Mouse (Mus musculus) intestine, embryonic 15.5 days (tissue): Measurements from ENCODE around the gene Ripor3. TPM values are rescaled to one million over a fixed set of nuclear protein-coding genes. Genes with fewer than 3 reads are reported as not detected.
"Not testable (repeated sequence)": the region's sequence is repeated elsewhere in the genome, so short reads cannot be mapped to it uniquely, and the experiment has no call there.

Experiments
- ATAC-seq: fragments of 200-750 bp; cut with Nextera tagmentation; 2 replicates; pipeline ENCODE4 v1.8.0; 2017; ENCODE audit warnings: moderate TSS enrichment, moderate library complexity
- H3K27ac ChIP-seq: fragments of 300-500 bp; sonication (generic); 2 replicates; pipeline ENCODE4 v1.5.1; 2015; ENCODE audit warnings: mild to moderate bottlenecking, inconsistent platforms
- H3K27me3 ChIP-seq: fragments of 300-500 bp; sonication (generic); replicated peaks from 2 replicates; pipeline ENCODE4 v1.6.1; 2015; ENCODE audit warnings: inconsistent platforms
- H3K36me3 ChIP-seq: fragments of 300-500 bp; sonication (generic); 2 replicates; pipeline ENCODE4 v1.6.1; 2015; ENCODE audit warnings: inconsistent platforms
- H3K4me1 ChIP-seq: fragments of 300-500 bp; sonication (generic); replicated peaks from 2 replicates; pipeline ENCODE4 v1.6.1; 2015; ENCODE audit warnings: inconsistent platforms
- H3K4me2 ChIP-seq: fragments of 300-500 bp; sonication (generic); replicated peaks from 2 replicates; pipeline ENCODE4 v1.6.1; 2015; ENCODE audit warnings: mild to moderate bottlenecking, inconsistent platforms
- H3K4me3 ChIP-seq: fragments of 300-500 bp; sonication (generic); replicated peaks from 2 replicates; pipeline ENCODE4 v1.5.1; 2015; ENCODE audit warnings: inconsistent platforms
- H3K9ac ChIP-seq: fragments of 300-500 bp; sonication (generic); 2 replicates; pipeline ENCODE4 v1.6.1; 2015; ENCODE audit warnings: inconsistent platforms
- H3K9me3 ChIP-seq: fragments of 300-500 bp; sonication (generic); 2 replicates; pipeline ENCODE4 v1.6.1; 2016; ENCODE audit warnings: inconsistent platforms
- WGBS: fragments of 180-500 bp; shearing (Covaris S2); methylation state at CpG from one replicate; pipeline ENCODE4 v1.1.7; 2015; 5-methylcytosine and 5-hydroxymethylcytosine counted together
- polyA plus RNA-seq: library from polyadenylated mRNA; unstranded; fragments of >200 nt; fragmentation: Nextera tagmentation; extraction: Ambion mirVana; gene quantifications from 2 replicates; pipeline ENCODE4 v1.2.1, GENCODE M21; 2015

Ripor3 gene
- 3.7 and 4.2 TPM in 2 replicates for polyA plus RNA-seq

DNA sequence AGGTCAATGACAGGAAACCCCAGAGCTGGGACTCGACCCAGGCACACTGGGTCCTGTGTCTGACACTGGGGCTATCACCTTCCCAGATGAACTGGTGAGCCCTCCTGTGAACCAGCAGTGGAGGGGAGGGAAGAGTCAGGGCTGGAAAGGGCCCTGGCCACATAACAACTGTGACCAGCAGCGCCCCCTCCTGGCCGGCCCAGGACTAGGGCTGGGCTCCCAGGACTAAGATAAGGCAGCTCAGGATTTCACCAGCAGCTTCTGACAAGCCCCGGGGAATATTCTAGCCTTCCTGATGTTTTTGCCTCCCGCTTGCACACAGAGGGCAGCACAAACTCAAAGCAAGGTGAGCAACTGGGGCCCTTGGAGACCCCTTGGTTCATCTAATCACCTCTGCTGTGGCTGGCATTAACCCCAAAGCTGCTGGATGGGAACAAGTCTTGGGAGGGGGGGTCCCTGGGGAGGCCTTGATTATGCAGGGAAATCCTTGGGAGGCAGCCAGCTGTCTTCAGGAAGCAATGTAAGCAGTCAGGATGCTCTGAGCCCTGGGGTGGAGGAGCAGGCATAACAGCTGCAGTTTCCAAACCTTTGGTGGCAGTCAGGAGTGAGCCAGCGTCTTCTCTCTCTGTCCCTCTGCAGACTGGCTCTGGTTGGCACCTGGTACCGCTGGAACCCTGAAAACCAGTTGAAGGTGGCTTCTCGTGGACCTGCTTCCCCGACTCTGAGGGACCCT is at the start of gene Ripor3:
Ripor3 (minus strand) TSS at position 683 of the 733 bp plus-strand sequence.
- no peaks in the 10 kb centered on the region for H3K27me3 ChIP-seq
- no peaks in the 10 kb centered on the region for H3K9me3 ChIP-seq
- no peak for ATAC-seq
- no peaks in the 10 kb centered on the region for H3K36me3 ChIP-seq
- peak within 1 kb of the TSS; percentile 49 for H3K27ac ChIP-seq
- no peak within 1 kb of the TSS for H3K4me3 ChIP-seq
- WGBS, result 35% methylated on average over 9 of the region's 9 CpGs
- H3K4me1 ChIP-seq, result peaks cover 45% of the 10 kb centered on the region
- H3K4me2 ChIP-seq, result no peak within 1 kb of the TSS
- H3K9ac ChIP-seq, result no peak within 1 kb of the TSS

DNA sequence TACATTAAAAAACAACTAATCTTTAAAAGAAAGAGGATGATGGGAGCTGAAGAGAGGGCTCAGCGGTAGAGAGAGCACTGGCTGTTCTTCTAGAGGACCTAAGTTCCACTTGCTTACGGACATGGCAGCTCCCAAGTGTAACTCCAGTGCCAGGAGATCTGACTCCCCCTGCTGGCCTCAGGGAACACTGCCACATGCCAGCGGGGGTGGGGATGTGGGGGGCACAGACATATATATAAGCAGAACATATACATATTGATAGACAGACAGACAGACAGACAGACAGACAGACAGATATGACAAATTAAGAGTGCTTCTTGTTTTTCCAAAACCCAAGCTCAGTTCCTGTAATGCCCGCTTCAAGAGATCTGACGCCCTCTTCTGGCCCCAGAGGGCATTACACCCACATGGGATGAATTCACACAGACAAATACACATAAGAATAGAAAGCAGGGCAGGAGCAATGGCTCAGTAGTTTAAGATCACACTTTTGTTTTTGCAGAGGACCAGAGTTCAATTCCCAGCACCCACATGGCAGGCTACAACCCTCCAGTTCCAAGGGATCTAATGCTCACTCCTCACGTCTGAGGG is 48.9 kb upstream of the Ripor3 start:
- no peak for ATAC-seq
- Histone ChIP-seq H3K4me2 (no peak overlapping the region), H3K4me1 (peaks cover 13% of the 10 kb centered on the region), H3K27ac (no peak overlapping the region), H3K27me3 (no peaks in the 10 kb centered on the region), H3K9me3 (no peaks in the 10 kb centered on the region), H3K4me3 (no peak overlapping the region), H3K36me3 (no peaks in the 10 kb centered on the region), H3K9ac (no peak overlapping the region)
- whole genome bisulfite sequencing, result 72% methylated on average over 6 of the region's 6 CpGs

DNA sequence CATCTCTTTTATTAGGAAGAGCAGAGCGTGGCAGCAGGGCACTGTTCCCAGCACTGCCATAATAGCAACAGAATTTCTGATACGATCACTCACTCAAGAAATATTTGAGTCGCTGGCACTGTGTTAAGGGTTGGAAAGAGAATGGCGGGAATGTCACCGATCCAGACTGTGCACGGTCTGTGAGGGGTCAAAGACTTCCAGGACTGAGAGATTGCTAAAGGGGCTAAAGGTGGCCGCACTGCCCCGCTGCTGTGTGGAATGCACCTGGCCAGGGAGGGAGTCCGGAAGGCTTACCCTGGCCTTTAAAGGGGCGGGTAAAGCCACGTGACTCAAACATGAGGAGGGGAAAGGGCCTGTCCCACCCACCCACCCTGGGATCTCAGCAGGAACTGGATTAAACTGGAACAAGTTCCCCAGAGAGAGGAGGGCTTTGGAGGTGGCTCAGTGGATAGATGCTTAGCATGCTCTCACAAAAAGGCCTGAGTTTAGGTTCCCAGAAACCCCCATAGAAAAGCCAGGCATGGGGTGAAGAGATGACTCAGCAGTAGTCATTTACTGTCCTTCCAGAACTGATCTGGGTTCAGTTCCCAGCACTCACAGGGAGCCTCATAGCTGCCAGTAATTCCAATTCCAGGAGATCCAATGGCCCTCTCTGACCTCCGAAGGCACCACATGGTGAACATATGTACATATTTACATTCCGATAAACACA is 48.2 kb upstream of the Ripor3 start:
- peak; percentile 48; the same call in 1 of the 2 replicates for ATAC-seq
- Histone ChIP-seq H3K4me2 (no peak overlapping the region), H3K36me3 (no peaks in the 10 kb centered on the region), H3K4me3 (no peak overlapping the region), H3K27ac (no peak overlapping the region), H3K27me3 (no peaks in the 10 kb centered on the region), H3K9me3 (no peaks in the 10 kb centered on the region), H3K9ac (no peak overlapping the region), H3K4me1 (peaks cover 13% of the 10 kb centered on the region)
- WGBS, result 40% methylated on average over 13 of the region's 13 CpGs

DNA sequence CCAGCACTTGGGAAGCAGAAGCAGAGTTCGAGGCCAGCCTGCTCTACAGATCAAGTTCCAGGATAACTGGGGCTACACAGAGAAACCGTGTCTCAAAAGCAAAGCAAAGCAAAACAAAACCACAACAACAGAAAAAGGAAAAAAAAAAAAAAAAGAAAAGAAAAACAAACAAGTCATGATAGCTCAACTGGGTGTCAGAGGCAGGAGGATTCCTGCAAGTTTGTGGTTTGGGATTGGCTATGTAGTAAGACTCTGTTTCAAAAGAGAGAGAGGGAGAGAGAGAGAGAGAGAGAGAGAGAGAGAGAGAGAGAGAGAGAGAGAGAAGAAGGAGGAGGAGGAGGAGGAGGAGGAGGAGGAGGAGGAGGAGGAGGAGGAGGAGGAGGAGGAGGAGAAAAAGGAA is 47.5 kb upstream of the Ripor3 start:
- H3K27ac ChIP-seq, H3K27me3 ChIP-seq, H3K9me3 ChIP-seq, H3K4me3 ChIP-seq, H3K36me3 ChIP-seq, ATAC-seq, H3K9ac ChIP-seq, H3K4me2 ChIP-seq: not testable (repeated sequence)
- peaks cover 13% of the 10 kb centered on the region for H3K4me1 ChIP-seq
- 80% methylated on average over 2 of the region's 2 CpGs for WGBS

DNA sequence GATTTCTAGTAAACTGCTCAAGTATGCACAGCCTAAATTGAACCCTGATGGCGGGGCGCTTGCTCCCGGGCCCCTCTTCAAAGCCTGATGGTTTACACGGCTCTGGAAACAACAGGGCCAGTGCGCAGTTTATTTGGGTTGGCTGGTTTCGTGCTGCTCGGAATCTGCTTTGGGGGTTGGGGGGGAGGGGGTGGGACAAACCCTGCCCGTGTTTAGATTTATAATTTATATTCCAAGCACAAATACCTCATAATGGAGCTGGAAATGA is 46.2 kb upstream of the Ripor3 start:
- 25% methylated on average over 8 of the region's 8 CpGs for WGBS
- H3K36me3 ChIP-seq, result no peaks in the 10 kb centered on the region
- peaks cover 16% of the 10 kb centered on the region for H3K4me1 ChIP-seq
- no peak overlapping the region for H3K4me3 ChIP-seq
- no peak for ATAC-seq
- H3K27ac ChIP-seq, result peak overlapping the region; percentile 58; the same call in 1 of the 2 replicates
- no peaks in the 10 kb centered on the region for H3K9me3 ChIP-seq
- H3K9ac ChIP-seq, result no peak overlapping the region
- H3K4me2 ChIP-seq, result no peak overlapping the region
- H3K27me3 ChIP-seq, result no peaks in the 10 kb centered on the region

DNA sequence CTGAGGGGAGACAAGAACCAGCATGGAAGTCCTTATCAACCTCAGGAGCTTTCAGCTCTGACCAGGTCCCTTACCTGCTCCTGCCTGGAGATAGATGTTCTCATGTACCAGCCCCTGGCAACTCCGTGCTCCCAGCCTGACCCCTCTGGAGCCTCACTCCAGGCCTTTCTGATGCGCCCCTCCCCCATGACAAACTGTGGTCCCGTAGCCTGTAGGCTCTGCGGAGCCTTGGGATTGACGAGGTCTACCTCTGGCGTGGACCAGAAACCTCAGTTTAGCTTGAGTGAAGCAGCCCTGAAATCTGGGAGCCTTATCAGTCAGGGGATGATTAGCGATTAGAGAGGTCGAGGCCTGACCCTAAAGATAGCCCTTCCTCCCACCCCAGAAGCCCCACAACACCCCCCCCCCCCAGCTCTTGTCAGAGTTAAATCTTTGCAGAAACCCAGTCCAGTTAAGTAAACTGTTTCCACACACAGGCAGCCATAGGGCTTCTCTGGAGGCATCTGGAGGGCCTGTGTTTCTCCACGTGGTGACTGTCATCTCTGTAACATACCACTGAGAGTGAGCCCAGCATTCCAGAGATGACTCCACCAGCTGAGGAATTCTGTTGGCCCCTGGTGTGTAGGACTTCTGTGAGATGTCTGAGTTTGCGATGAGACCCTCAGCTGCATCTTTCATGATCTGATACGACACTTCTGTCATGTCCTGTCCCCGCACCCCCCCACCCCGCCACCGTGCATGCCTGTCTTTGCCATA is 45.7 kb upstream of the Ripor3 start:
- ATAC-seq, result no peak
- Histone ChIP-seq H3K9ac (no peak overlapping the region), H3K36me3 (no peaks in the 10 kb centered on the region), H3K4me2 (no peak overlapping the region), H3K9me3 (no peaks in the 10 kb centered on the region), H3K4me1 (peaks cover 16% of the 10 kb centered on the region), H3K4me3 (no peak overlapping the region), H3K27me3 (no peaks in the 10 kb centered on the region), H3K27ac (peak overlapping the region; percentile 58; the same call in 1 of the 2 replicates)
- 29% methylated on average over 14 of the region's 14 CpGs for WGBS

DNA sequence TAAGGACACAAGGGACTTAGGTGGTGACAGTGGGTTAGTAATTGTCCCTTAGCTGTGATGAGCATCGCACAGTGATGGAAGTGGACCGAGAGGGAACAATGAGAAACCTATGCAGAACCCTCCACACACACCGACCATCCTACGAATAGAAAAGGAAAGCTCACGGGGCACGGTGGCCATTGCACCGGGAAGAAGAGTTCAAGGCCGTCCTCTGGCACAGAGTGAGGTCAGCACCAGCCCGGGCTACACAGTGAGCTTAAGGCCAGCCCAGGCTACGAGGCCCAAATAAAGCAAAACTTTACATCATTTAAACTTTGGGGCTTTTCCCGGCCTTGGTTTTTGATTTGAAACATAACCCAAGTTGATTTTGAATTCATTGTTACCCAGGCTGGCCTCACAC is 43.7 kb upstream of the Ripor3 start:
- Histone ChIP-seq H3K27ac (no peak overlapping the region), H3K9ac (no peak overlapping the region), H3K36me3 (no peaks in the 10 kb centered on the region), H3K4me3 (no peak overlapping the region), H3K9me3 (no peaks in the 10 kb centered on the region), H3K4me2 (no peak overlapping the region), H3K4me1 (peaks cover 27% of the 10 kb centered on the region), H3K27me3 (no peaks in the 10 kb centered on the region)
- ATAC-seq, result no peak
- WGBS, result 88% methylated on average over 11 of the region's 11 CpGs

DNA sequence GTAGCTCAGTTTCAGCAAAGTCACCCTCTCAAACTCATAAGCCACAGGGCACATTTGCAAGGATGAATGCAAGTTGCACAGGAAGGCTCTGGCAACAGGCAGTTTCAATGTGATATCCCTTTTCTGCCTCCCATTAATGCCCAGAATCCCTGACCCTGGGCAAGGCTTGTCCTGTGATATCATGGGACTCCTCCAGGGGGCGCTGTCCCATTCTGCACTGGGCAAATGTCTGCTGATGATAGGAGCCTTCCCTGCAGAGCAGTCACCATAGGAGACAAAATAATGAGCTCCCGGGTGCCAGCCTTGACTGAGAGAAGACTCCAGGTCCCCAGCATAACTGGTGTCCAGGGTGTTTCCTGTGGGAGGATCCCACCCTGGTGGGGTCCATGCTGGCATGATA is 42.3 kb upstream of the Ripor3 start:
- no peak overlapping the region for H3K4me2 ChIP-seq
- H3K4me1 ChIP-seq, result peaks cover 31% of the 10 kb centered on the region
- H3K9ac ChIP-seq, result no peak overlapping the region
- WGBS, result 22% methylated on average over 2 of the region's 2 CpGs
- H3K27me3 ChIP-seq, result no peaks in the 10 kb centered on the region
- no peak for ATAC-seq
- no peak overlapping the region for H3K4me3 ChIP-seq
- H3K36me3 ChIP-seq, result no peaks in the 10 kb centered on the region
- H3K27ac ChIP-seq, result no peak overlapping the region
- H3K9me3 ChIP-seq, result no peaks in the 10 kb centered on the region

DNA sequence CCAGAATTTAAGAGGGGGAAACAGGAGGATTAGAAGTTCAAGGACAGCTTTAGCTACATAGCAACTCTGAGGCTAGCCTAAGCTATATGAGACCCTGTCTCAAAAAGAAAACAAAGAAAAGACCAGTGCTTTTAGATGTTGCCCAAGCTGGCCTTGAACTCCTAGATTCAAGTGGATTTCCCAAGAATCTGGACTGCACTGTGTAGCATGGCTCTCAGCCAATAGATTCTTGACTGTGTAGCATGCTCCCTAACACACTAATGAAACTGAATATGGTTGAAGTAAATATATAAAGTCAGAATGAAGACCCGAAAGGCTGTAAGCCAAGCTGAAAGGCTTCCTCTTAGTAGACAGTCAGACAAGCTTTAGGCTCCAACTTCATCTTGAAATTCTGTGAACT is 41.7 kb upstream of the Ripor3 start:
- no peak overlapping the region for H3K4me3 ChIP-seq
- H3K36me3 ChIP-seq, result no peaks in the 10 kb centered on the region
- H3K27ac ChIP-seq, result no peak overlapping the region
- no peak overlapping the region for H3K9ac ChIP-seq
- H3K27me3 ChIP-seq, result no peaks in the 10 kb centered on the region
- ATAC-seq, result no peak
- no peaks in the 10 kb centered on the region for H3K9me3 ChIP-seq
- WGBS, result 66% methylated on average over 1 of the region's 1 CpGs
- peaks cover 36% of the 10 kb centered on the region for H3K4me1 ChIP-seq
- no peak overlapping the region for H3K4me2 ChIP-seq

DNA sequence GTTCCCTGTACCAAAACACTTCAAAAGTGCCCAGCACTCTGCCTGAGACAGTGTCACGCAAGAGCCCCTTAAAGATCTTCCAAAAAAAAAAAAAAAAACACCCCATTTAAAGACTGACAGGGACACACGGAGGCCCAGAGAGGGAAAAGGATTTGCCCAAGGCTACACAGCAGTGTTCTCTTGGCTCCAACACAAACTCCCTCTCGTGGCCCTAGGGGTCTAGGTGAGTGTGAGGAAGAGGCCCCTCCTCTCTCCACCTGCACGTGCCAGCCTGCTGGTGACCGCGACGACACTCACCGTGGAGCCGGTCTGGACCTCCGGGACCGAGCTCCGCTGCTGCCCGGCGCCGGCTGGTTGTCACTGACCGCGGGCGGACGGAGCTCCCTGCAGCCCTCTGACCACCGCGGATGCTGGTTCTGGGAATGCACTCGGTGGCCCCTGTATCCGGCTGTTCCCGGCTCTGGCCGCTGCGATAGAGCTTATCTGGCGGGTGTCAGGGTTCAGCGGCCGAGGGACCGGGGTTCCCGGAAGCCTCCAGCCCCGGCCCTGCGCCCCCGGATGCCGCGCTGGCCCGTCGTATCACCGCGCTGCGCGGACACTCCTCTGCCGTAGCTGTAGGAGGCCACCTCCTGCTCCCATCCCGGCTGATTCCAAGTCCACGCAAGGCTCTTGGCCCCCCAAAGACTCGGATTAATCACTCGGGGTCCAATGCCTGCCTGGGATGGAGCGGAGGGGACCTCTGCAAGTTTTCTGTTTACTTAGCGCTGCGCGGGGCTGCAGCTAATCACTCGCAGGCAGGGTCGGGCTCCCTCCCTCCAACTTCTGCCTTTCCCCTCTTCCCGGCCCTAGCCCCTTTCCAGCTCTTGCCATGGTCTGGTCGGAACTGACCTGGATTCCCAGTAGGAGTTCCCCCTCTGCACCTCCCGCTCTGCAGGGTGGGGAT is 39.9 kb upstream of the Ripor3 start:
- Histone ChIP-seq H3K4me3 (peak overlapping the region; percentile 60), H3K9ac (peak overlapping the region; percentile 66), H3K27ac (peak overlapping the region; percentile 42), H3K27me3 (no peaks in the 10 kb centered on the region), H3K36me3 (no peaks in the 10 kb centered on the region), H3K4me1 (peaks cover 40% of the 10 kb centered on the region), H3K4me2 (peak overlapping the region; percentile 93), H3K9me3 (no peaks in the 10 kb centered on the region)
- peak; percentile 57 for ATAC-seq
- WGBS, result 2% methylated on average over 56 of the region's 56 CpGs

DNA sequence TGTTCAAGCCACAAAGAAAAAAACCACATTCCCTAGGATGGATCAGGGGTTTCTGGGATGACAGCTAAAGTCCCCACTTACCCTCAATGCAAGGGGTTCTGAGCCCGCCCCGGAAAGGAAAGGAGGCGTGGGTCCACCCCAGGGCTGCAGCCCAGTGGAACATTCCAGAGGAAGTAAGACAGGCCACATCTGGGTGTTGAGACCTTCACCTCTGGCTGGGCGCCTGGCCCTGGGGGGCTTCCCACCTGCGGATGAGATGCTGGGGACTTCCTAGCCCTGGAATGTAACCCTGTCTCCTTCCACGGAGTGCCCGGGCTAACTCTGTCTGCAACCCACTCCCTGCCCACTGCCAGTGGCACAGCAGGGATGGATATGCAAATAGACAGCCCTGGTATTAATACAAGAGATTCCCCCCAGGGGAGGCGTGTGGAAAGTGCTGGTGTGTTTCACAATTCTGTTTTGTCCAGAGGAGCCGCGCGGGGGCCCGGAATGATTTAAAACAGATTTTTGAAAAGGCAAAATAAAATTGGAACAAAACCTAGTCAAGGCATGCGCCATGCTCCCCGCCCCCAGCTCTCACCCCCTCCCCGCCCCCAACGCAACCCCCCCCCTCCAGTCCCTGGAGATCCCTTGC is 38.7 kb upstream of the Ripor3 start:
- H3K4me2 ChIP-seq, result peak overlapping the region; percentile 93
- 25% methylated on average over 16 of the region's 16 CpGs for WGBS
- H3K4me1 ChIP-seq, result peaks cover 48% of the 10 kb centered on the region
- no peaks in the 10 kb centered on the region for H3K36me3 ChIP-seq
- H3K9me3 ChIP-seq, result no peaks in the 10 kb centered on the region
- H3K9ac ChIP-seq, result peak overlapping the region; percentile 66; the same call in 1 of the 2 replicates
- peak overlapping the region; percentile 60 for H3K4me3 ChIP-seq
- H3K27ac ChIP-seq, result peak overlapping the region; percentile 37; the same call in 1 of the 2 replicates
- no peak for ATAC-seq
- H3K27me3 ChIP-seq, result no peaks in the 10 kb centered on the region
